Mouse (Mus musculus) adrenal gland, postnatal 25 days (tissue): ENCODE data around the gene Prkrip1. TPM values are rescaled to one million over a fixed set of nuclear protein-coding genes. Genes with fewer than 3 reads are reported as not detected.

Experiments used
- DNase-seq: peaks from one replicate; pipeline ENCODE4 v3.0.0; 2021; ENCODE audit warnings: mixed read lengths
- long read RNA-seq: library from polyadenylated mRNA; stranded (forward); transcript quantifications from one replicate; pipeline ENCODE4 v2.0.0, GENCODE M21; 2021
- total RNA-seq: library from RNA; stranded (reverse); gene quantifications from 2 replicates; pipeline ENCODE4 v1.2.3, GENCODE M21; 2021

The Prkrip1 gene
- 30.6 and 35.9 TPM in 2 replicates for total RNA-seq
- long read RNA-seq, transcript Prkrip1-204 (6 exons, 3,893 nt), result major isoform, 11 of 15 reads
- long read RNA-seq, partial matches to known transcripts, result 0 of 15 reads
- long read RNA-seq, other reads (novel, unspliced or antisense), result 4 of 15 reads

- peak; percentile 93 for DNase-seq
Observed at GRCm38 (mm10) chr5:136198474-136199391, at the start of gene Prkrip1. Gene Prkrip1, minus strand, starts transcription at chr5:136198963.

- no peak for DNase-seq
Observed at GRCm38 (mm10) chr5:136248441-136248840, 49.7 kb upstream of the Prkrip1 start.

- DNase-seq, result no peak
Observed at GRCm38 (mm10) chr5:136246452-136246838, 47.7 kb upstream of the Prkrip1 start, which contains the start of gene Sh2b2. Gene Sh2b2, minus strand, starts transcription at chr5:136246556.

- no peak for DNase-seq
Observed at GRCm38 (mm10) chr5:136245541-136246451, 47.0 kb upstream of the Prkrip1 start.

- peak; percentile 91 for DNase-seq
Observed at GRCm38 (mm10) chr5:136244762-136245540, 46.2 kb upstream of the Prkrip1 start.

GRCm38 (mm10) chr5:136243851-136244761 is 45.3 kb upstream of the Prkrip1 start:
- peak; percentile 54 for DNase-seq

GRCm38 (mm10) chr5:136241161-136241560 is 42.4 kb upstream of the Prkrip1 start:
- no peak for DNase-seq

GRCm38 (mm10) chr5:136240381-136240780 is 41.6 kb upstream of the Prkrip1 start:
- no peak for DNase-seq

- peak; percentile 24 for DNase-seq
Observed at GRCm38 (mm10) chr5:136237607-136238006, 38.8 kb upstream of the Prkrip1 start.

GRCm38 (mm10) chr5:136236611-136237010 is 37.8 kb upstream of the Prkrip1 start:
- peak; percentile 42 for DNase-seq

GRCm38 (mm10) chr5:136230348-136231035 is 31.7 kb upstream of the Prkrip1 start:
- no peak for DNase-seq

GRCm38 (mm10) chr5:136226246-136226876 is 27.6 kb upstream of the Prkrip1 start:
- DNase-seq, result no peak

GRCm38 (mm10) chr5:136218585-136218984 is 19.8 kb upstream of the Prkrip1 start:
- DNase-seq, result no peak

GRCm38 (mm10) chr5:136217932-136218381 is 19.2 kb upstream of the Prkrip1 start:
- no peak for DNase-seq

- no peak for DNase-seq
Observed at GRCm38 (mm10) chr5:136217004-136217665, 18.4 kb upstream of the Prkrip1 start.

GRCm38 (mm10) chr5:136215958-136216357 is 17.2 kb upstream of the Prkrip1 start:
- DNase-seq, result peak; percentile 37

- DNase-seq, result no peak
Observed at GRCm38 (mm10) chr5:136215211-136215610, 16.4 kb upstream of the Prkrip1 start.

GRCm38 (mm10) chr5:136213716-136214115 is 15.0 kb upstream of the Prkrip1 start:
- DNase-seq, result no peak

- no peak for DNase-seq
Observed at GRCm38 (mm10) chr5:136212716-136213115, 14.0 kb upstream of the Prkrip1 start.
